Mouse (Mus musculus) CD4-positive, CD25-positive, alpha-beta regulatory T cell, adult 9 weeks (primary cell): Measurements from ENCODE around the gene Gpr101. TPM values are rescaled to one million over a fixed set of nuclear protein-coding genes. Genes with fewer than 3 reads are reported as not detected.

Source experiments
- polyA plus RNA-seq: library from polyadenylated mRNA; unstranded; fragments of 100-300 nt; shearing (Covaris generic); gene quantifications from one replicate; pipeline ENCODE4 v1.2.1, GENCODE M21; 2017

Gene Gpr101
- polyA plus RNA-seq, result not detected

GRCm38 (mm10) chrX:57503634-57504033 is at the start of gene Gpr101:
TSS of gene Gpr101 (minus strand) at chrX:57503757.

Other genes with a start within 250 kb of the Gpr101 start
- 143 TPM for gene Arhgef6, start 165.0 kb downstream of the Gpr101 start, polyA plus RNA-seq
- 88.4 TPM for gene Rbmx, start 110.7 kb downstream of the Gpr101 start, polyA plus RNA-seq
- not detected for gene Gm364, start 94.6 kb downstream of the Gpr101 start, polyA plus RNA-seq